Mouse (Mus musculus): ENCODE measurements around the gene Gpr119.

Gene Gpr119

DNA sequence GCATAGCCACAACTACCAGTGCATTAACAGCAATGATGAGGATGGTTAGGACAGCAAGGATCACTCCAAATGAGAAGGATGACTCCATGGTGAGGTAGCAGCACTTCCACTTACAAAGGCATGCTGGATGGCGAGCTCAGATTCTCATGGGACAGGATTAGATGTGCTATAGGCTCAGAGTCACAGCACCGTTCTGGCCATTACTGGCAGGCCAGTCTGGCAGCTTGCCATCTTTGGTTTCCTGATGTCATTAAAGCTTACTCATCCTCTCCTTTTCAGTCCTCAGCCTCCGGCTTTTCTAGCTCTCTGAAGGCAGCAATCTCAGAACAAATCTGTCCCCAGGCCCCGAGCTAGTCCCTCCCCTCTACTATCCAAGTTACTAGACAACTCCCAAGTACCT is at the start of gene Gpr119:
Gpr119 (minus strand) TSS at position 308 of the 400 bp plus-strand sequence.
- in situ Hi-C loops (cut with MboI, MseI), result no loop called here

DNA sequence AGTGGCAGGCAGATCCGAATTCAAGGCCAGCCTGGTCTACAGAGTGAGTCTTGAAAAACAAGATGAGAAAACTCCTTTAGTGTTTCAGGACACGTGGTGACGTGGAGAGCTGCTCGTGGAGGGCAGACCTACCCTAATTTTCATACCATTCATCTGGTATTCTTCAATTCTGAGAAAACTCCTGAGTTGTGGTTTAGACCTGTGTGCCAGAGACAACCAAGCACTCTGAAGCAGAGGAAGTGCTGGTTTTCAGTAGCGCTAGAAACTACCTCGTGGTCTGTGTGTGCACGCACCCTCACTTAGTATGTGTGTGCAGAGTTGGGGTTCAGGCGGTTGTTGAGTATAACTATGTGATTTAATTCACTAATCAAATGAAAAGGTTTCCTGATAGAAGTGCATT is 38.6 kb upstream of the Gpr119 start:
- in situ Hi-C loops (cut with MboI, MseI), result no loop called here

DNA sequence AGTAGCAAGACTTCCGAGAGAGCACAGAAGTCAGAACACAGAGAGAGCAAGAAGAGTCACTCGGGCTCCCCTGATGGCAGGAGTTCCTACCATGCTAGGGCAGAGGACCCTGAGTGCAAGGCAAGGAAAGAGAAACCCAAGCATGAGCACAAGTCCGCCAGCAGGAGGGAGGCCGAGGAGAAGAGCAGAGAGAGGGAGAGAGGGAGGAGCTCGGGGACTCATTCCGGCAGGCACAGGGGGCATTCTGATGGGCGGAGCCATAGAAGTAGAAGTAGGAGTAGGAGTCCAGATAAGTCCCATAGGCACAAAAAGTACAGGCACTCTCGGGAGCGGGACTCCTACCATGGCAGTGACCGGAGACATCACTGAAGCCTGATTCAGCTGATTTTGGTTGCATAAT is 35.4 kb upstream of the Gpr119 start:
- in situ Hi-C loops (cut with MboI, MseI), result no loop called here

DNA sequence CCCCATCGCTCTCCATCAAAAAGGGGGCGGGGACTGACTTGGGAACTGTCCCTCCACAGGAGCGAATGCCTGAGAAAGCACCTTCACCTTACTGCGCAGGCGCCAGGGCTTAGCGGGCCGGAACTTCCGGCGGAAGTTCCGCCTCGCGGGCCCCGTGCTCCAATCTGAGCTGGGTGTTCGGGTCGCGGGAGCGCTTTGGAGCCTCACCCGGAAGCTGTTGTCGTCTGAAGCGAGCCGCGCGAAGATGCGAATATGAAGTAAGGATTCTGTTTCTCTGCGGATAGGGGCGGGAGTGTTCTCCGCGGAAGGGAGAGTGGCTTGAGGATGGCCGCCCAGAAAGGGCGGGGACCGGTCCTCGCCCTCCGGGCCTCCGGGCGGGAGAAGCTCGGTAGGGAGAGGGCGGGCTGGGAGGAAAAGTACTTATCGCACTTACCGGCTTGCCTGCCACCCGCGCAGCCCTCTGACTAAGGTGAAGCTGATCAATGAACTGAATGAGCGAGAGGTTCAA is 20.6 kb upstream of the Gpr119 start, which contains the start of gene Rbmx2:
Rbmx2 (plus strand) TSS at position 141 of the 508 bp plus-strand sequence.
- in situ Hi-C loops (cut with MboI, MseI), result loop anchor here (25.0 kb wide), 1 partner anchor 617 kb away; no protein-coding TSS in a partner anchor

DNA sequence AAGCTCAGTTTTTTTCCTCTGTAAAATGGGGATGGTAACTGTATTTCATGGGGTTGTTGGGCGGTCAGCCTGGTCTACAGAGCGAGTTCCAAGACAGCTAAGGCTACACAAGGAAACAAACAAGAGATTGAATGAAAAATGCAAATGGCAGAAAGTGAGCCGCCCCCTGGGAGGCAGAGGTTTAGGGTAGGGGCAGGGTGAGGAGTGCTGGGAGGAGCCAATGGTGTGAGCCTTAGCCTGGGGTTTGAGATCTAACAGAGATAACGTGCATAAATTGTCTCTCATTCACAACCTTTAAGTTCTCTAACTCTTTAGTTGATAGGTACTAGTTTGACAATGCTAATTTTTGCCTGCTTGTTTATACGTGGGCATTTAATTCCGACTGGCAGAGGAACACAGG is 20.2 kb upstream of the Gpr119 start:
- in situ Hi-C loops (cut with MboI, MseI), result loop anchor here (25.0 kb wide), 1 partner anchor 618 kb away; no protein-coding TSS in a partner anchor

DNA sequence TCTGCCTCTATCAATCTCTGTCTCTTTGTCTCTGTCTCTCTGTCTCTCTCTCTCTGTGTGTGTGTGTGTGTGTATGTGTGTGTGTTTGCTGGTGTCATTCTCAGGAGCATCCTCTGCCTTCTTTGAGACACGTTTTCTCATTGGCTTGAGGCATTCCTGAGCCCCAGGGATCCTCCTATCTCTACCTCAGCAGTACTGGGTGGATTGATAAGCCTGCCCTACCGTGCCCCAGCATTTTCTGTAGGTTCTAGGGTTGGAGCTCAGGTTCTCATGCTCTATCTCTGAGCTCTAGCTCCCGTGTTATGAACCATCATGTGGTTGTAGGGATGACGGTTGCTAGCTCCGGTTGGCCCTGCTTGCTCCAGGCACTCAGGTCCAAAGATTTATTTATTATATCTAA is 9.6 kb upstream of the Gpr119 start:
- in situ Hi-C loops (cut with MboI, MseI), result loop anchor here (25.0 kb wide), 1 partner anchor 628 kb away; no protein-coding TSS in a partner anchor

DNA sequence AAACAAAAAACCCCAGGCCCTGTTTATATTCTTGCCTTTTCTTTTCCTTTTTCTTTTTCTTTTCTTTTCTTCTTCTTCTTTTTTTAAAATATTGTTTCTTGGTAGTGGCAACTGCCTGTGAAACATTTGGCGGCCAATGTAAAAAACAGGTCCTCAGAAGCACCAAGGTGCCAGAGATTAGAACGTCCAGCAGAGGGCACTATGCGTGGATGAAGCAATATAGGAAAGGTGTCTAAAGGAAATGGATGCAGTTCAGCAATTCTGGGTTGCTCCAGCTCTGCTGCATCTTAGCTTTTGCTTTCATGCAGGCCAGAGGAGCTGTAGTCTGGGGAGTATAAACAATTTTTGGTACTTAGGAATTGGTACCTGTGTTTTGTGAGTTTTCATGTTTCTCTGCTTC is 9.2 kb upstream of the Gpr119 start:
- in situ Hi-C loops (cut with MboI, MseI), result loop anchor here (25.0 kb wide), 1 partner anchor 629 kb away; no protein-coding TSS in a partner anchor

DNA sequence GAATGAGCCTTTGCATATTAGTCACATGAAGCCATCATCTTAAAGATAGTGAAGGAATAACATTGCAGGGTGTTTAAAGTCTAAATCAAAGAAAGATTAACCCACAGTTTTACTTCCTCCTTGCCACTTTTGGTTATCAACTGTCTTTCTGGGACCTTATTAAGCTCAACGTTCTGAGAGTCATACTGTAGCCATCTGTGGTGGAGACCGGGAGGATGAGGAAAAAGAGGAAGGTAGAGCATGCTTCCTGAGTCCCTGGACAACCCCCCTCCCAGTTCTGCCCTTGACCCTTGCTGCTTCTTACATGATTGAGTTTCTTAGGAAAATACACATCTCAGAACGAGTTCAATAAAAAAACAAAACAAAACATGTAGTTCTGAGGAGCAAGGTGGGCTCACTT is 2.6 kb downstream of the Gpr119 start:
- in situ Hi-C loops (cut with MboI, MseI), result no loop called here

DNA sequence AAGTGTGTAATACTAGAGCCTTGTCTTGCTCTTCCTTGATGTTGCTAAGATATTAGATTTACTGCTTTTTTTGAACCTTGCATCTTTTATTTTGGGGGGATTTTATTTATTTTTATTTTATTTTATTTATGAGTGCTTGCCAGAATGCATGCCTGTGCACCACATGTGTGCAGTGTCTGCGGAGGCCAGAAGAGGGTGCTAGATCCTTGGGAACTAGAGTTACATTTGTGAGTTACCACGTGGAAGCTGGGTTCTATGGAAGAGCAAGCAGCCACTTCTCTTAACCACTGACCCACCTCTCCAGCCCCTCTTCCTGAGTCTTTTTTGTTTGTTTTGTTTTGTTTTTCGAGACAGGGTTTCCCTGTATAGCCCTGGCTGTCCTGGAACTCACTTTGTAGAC is 4.7 kb downstream of the Gpr119 start:
- in situ Hi-C loops (cut with MboI, MseI), result no loop called here

DNA sequence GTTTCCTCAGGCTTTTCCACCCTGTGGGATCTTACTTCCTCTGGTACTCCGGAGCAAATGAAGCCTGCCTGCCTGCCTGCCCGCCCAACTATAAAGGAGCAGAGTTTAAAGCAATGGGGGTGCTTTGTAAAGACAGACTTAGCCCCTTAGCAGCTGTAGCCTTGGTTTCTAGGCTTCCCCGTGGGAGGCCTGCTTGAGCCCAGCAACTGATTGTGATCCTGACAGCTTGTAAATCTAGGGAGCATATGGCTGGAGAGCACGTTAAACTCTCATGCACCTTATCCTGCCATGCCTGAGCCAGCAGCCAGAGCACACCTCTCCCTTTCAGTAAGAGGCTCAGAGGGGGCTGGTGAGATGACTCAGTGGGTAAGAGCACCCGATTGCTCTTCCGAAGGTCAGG is 7.5 kb downstream of the Gpr119 start:
- in situ Hi-C loops (cut with MboI, MseI), result no loop called here

DNA sequence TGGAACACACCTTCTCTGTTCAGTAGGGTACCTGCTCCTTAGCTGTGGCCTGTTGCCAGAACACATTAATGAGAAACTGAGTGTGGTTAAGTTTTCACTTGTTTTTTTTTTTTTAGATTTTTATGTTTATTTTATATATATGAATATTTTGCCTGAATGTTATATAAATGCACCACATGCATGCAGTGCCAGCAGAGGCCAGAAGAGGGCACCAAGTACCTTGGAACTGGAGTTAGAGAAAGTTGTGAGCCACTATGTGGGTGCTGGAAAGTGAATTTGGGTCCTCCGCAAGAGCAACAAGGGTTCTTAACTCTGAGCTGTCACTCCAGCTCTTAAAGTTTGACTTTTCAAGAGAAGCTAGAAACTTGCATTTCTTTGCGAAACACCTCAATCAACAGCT is 30.2 kb downstream of the Gpr119 start:
- in situ Hi-C loops (cut with MboI, MseI), result no loop called here

DNA sequence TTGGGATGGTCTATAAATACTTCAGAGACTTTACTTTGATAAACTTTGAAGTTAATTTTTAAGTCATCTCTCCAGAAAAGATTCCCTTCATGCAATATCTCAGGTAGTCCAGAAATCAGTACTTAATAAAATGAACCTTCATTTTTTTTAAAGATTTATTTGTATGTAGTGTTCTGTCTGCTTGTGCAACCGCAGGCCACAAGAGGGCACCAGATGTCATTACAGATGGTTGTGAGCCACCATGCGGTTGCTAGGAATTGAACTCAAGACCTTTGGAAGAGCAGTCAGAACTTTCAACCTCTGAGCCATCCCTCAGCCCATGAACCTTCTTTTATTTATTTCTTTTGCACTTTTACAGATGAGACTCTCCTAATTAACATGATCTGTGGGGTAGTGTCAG is 37.2 kb downstream of the Gpr119 start:
- in situ Hi-C loops (cut with MboI, MseI), result no loop called here

DNA sequence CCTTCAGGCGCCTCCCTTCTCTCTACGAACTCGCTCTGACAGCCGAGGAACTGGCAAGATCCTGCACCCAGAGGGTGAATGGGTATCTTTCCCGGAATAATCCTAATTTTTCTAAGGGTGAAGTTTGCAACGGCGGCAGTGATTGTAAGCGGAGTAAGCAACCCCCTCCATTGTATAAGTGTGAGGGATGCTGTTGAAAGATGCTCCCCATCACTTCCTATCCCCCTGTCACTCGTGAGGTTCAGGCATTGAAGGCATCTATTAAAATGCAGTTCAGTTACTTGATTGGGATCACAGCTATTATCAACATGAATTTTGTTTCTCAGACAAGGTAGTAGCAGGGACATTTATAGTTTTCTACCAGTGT is 50.2 kb downstream of the Gpr119 start:
- in situ Hi-C loops (cut with MboI, MseI), result no loop called here

DNA sequence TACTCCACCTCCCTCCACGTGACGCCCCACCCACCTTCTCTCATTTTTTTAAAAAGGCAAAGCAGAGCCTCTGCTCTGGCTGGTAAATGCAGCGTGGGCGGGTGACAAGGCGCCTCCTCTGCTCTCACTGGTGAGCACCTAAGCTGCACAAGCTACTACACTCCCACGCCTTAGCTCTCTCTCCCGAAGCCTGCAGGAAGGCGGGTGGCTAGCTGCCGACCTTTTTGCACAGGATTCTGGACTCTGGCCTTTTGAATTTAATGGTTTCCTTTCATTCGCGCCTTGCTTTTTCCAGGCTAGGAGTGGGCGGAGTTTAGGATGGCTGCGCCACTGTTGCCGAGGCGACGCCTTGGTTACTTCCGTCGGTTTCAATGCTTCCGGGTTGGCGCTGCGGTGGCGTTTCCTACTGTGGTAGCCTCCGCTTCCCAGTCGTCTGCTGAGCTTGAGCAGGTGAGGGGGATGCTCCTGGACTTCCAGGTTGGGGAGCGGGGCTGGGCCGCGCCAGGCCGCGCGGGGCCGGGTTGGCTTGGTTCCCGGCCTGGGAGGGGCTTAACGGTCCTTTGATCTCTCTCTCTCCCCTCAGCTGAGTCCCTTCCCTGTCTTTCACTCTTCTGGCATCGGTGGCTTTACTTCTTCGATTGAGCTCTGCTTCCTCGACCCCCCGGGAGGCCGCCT is 50.8 kb downstream of the Gpr119 start, which contains the start of gene Slc25a14:
Slc25a14 (plus strand) TSS at position 35 of the 675 bp plus-strand sequence.
- in situ Hi-C loops (cut with MboI, MseI), result no loop called here

DNA sequence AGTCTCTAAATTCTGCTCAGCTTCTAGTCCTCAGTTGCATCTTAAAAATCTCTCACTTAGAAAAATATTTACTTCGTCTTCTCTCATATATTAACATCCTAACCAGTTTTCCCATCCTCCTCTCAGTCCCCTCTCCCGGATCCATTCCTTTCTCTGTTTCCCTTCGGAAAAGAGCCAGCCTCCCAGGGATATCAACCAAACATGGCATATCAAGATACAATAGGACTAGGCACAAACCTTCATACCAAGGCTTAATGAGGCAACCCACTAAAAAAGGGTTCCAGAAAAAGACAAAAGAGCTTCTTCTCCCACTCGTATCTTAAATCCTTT is 51.3 kb downstream of the Gpr119 start:
- in situ Hi-C loops (cut with MboI, MseI), result no loop called here
